Mouse (Mus musculus) Muller cell, postnatal 12 days (primary cell): ENCODE measurements at regions not wholly inside any gene's neighbourhood (a gene's known extent, or its start where the extent isn't known, plus 50 kb on each side); places are given as distances from the start of the nearest gene placed in this dataset.

Experiments used
- DNase-seq: peaks from one replicate; pipeline ENCODE4 v3.0.0-alpha.2; 2015; ENCODE audit errors: inconsistent ontology term

GRCm38 (mm10) chr9:93969118-93969517 is 568.8 kb downstream of the 1190002N15Rik start:
- DNase-seq = peak; percentile 21

GRCm38 (mm10) chr9:93955235-93956040 is 582.4 kb downstream of the 1190002N15Rik start:
- no peak for DNase-seq

GRCm38 (mm10) chr9:93948671-93949070 is 589.2 kb downstream of the 1190002N15Rik start:
- DNase-seq = no peak

- no peak for DNase-seq
Observed at GRCm38 (mm10) chr9:93947053-93947452, 590.8 kb downstream of the 1190002N15Rik start.

GRCm38 (mm10) chr9:93940193-93940592 is 597.7 kb downstream of the 1190002N15Rik start:
- no peak for DNase-seq

- DNase-seq = no peak
Observed at GRCm38 (mm10) chr9:93930684-93931083, 607.2 kb downstream of the 1190002N15Rik start.

- no peak for DNase-seq
Observed at GRCm38 (mm10) chr9:93889256-93889655, 648.6 kb downstream of the 1190002N15Rik start.

- DNase-seq = no peak
Observed at GRCm38 (mm10) chr9:93880112-93880511, 657.8 kb downstream of the 1190002N15Rik start.

GRCm38 (mm10) chr9:93879572-93879971 is 658.3 kb downstream of the 1190002N15Rik start:
- no peak for DNase-seq

- DNase-seq = no peak
Observed at GRCm38 (mm10) chr9:93870778-93871177, 667.1 kb downstream of the 1190002N15Rik start.

- DNase-seq = no peak
Observed at GRCm38 (mm10) chr9:93857937-93858336, 679.9 kb downstream of the 1190002N15Rik start.

- no peak for DNase-seq
Observed at GRCm38 (mm10) chr9:93846411-93846810, 691.5 kb downstream of the 1190002N15Rik start.

GRCm38 (mm10) chr9:93843869-93844268 is 694.0 kb downstream of the 1190002N15Rik start:
- DNase-seq = no peak
